Mouse (Mus musculus): ENCODE results near the gene Dbh. TPM values are rescaled to one million over a fixed set of nuclear protein-coding genes. Genes with fewer than 3 reads are reported as not detected.

Gene Dbh
- polyA plus RNA-seq, 1 experiment from 2014 or later = 0.57 TPM

GRCm38 (mm10) chr2:27229481-27230105 lies 64.6 kb downstream of the Dbh start:
- H3K4me1 ChIP-seq = no peaks in the 10 kb centered on the region
- H3K4me3 ChIP-seq = no peak overlapping the region
- H3K4me2 ChIP-seq (replicated peaks) = no peak overlapping the region
- no peak overlapping the region for H3K9ac ChIP-seq
- no peaks in the 10 kb centered on the region for H3K27me3 ChIP-seq (replicated peaks)
- H3K9me3 ChIP-seq = no peaks in the 10 kb centered on the region
- H3K36me3 ChIP-seq = no peaks in the 10 kb centered on the region
- 65% methylated on average over 2 of the region's 2 CpGs for WGBS
- no peak overlapping the region for H3K27ac ChIP-seq
- ATAC-seq (ENCODE audit: low FRiP score, low read depth) = no peak

GRCm38 (mm10) chr2:27232376-27232775 lies 67.3 kb downstream of the Dbh start:
- WGBS = 28% methylated on average over 7 of the region's 7 CpGs
- no peaks in the 10 kb centered on the region for H3K36me3 ChIP-seq
- H3K9ac ChIP-seq = no peak overlapping the region
- H3K27me3 ChIP-seq (replicated peaks) = no peaks in the 10 kb centered on the region
- H3K9me3 ChIP-seq = no peaks in the 10 kb centered on the region
- no peak overlapping the region for H3K4me3 ChIP-seq
- H3K27ac ChIP-seq = no peak overlapping the region
- no peaks in the 10 kb centered on the region for H3K4me1 ChIP-seq
- H3K4me2 ChIP-seq (replicated peaks) = no peak overlapping the region
- ATAC-seq (ENCODE audit: low FRiP score, low read depth) = no peak

Other genes with a start within 250 kb of the Dbh start
- 55.3 and 55.7 TPM in 2 replicates for gene Surf2, start 248.9 kb upstream of the Dbh start, polyA plus RNA-seq (2016; fragmentation: Nextera tagmentation; extraction: Ambion mirVana)
- 56.3 and 59.5 TPM in 2 replicates for gene Surf1, start 248.7 kb upstream of the Dbh start, polyA plus RNA-seq (2016; fragmentation: Nextera tagmentation; extraction: Ambion mirVana)
- 137 and 140 TPM in 2 replicates for gene Surf4, start 231.3 kb upstream of the Dbh start, polyA plus RNA-seq (2016; fragmentation: Nextera tagmentation; extraction: Ambion mirVana)
- gene Stkld1, start 231.2 kb upstream of the Dbh start, polyA plus RNA-seq (2016; fragmentation: Nextera tagmentation; extraction: Ambion mirVana) = 0.20 TPM in 1 of 2 replicates, not detected in the other
- gene Rexo4, start 200.8 kb upstream of the Dbh start, polyA plus RNA-seq (2016; fragmentation: Nextera tagmentation; extraction: Ambion mirVana) = 41.1 and 42.3 TPM in 2 replicates
- not detected in 2 replicates for gene Adamts13, start 191.8 kb upstream of the Dbh start, polyA plus RNA-seq (2016; fragmentation: Nextera tagmentation; extraction: Ambion mirVana)
- gene Cacfd1, start 155.3 kb upstream of the Dbh start, polyA plus RNA-seq (2016; fragmentation: Nextera tagmentation; extraction: Ambion mirVana) = 124 and 130 TPM in 2 replicates
- 6.1 and 7.9 TPM in 2 replicates for gene Slc2a6, start 137.2 kb upstream of the Dbh start, polyA plus RNA-seq (2016; fragmentation: Nextera tagmentation; extraction: Ambion mirVana)
- 6.4 and 7.0 TPM in 2 replicates for gene Mymk, start 93.1 kb upstream of the Dbh start, polyA plus RNA-seq (2016; fragmentation: Nextera tagmentation; extraction: Ambion mirVana)
- gene Adamtsl2, start 85.9 kb upstream of the Dbh start, polyA plus RNA-seq (2016; fragmentation: Nextera tagmentation; extraction: Ambion mirVana) = 6.4 and 9.3 TPM in 2 replicates
- gene Fam163b, start 22.7 kb upstream of the Dbh start, polyA plus RNA-seq (2016; fragmentation: Nextera tagmentation; extraction: Ambion mirVana) = 0.74 and 0.80 TPM in 2 replicates
- 3.8 and 3.9 TPM in 2 replicates for gene Sardh, start 83.1 kb downstream of the Dbh start, polyA plus RNA-seq (2016; fragmentation: Nextera tagmentation; extraction: Ambion mirVana)

Measured in neural tube, embryonic 12.5 days (tissue).